Mouse (Mus musculus) skeletal muscle tissue, adult 2 months (tissue): ENCODE results near the gene Ankrd44.

Source experiments
- DNase-seq: peaks from one replicate; pipeline ENCODE4 v3.0.0-alpha.2; 2012; ENCODE audit warnings: low read depth, low spot score

Ankrd44 gene

DNA sequence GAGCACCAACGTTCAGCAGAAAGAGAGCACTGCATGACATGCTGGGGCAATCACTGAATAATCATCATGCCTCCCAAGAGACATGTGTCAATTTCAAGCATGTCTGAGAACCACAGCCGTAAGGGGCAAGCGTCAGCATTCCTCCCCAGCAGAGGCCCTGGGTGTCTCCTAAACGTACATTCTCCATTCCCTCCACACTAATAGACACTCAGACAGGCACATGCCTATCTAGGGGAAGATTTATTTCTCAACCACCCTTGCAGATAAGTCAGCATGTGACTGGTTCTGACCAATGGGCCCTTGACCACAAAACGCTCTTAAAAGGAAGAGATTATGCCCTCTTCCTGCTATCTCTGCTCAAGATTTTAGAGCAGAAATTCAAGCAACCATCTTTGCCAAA, 37.7 kb downstream of the Ankrd44 start:
- DNase-seq = no peak

DNA sequence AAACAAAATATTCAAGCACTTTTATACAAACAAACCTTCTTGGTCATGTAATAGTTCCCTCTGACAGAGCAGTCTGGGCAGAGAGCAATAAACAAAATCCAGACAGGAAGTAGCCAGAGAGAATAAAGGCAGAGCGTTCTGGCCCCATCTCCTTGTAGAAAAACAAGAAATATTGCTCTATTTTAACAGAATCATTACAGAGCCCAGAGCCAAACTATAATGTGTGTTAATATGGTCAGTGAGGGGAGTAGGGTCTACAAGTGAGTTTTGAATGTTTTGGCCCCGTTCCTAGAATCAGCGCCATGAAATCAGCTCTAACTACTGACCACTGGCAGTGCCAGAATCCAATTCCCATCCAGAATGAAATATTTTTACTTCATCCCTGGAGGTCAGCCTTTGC, 38.3 kb downstream of the Ankrd44 start:
- no peak for DNase-seq

DNA sequence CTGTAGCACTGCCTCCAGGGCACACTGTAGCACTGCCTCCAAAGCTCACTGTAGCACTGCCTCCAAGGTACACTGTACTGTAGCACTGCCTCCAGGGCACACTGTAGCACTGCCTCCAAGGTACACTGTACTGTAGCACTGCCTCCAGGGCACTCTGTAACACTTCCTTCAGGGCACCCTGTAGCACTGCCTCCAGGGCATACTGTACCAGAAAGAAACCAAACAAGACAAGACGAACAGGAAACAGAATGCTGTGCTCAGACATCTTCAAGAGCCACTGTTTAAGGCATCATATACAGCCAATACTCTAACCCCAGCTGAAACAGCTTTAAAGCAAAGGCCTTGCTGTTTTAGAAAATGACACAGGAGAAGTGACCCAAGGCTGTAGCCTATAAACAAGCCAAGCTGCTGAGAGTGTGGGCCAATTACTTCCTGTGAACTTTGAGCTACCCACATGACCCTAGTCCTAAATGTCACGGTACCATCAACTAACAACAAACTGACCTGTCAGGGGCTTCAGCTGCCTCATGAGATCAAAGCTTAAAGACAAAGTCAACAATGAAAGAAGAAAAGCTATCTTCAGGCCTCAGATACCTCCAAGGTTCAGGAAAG, 43.2 kb downstream of the Ankrd44 start:
- DNase-seq = no peak

DNA sequence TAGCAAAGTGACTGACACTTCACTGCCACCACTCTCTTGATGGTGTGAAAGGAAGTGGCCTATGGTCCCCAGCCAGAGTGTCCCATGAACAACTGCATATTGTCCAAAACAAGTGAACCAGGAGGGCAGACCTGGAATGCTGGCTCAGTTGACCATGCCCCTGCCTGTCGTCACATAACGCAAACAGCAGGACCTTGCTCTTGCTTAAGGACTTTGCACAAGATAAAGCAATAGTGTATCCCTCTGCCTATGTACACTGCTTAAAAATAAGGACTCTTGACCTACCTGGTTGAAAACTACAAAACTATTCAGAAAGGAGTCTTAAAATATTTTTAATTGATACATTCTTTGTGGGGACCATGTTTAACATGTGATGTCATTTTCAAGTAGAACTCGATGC, 44.7 kb downstream of the Ankrd44 start:
- no peak for DNase-seq

DNA sequence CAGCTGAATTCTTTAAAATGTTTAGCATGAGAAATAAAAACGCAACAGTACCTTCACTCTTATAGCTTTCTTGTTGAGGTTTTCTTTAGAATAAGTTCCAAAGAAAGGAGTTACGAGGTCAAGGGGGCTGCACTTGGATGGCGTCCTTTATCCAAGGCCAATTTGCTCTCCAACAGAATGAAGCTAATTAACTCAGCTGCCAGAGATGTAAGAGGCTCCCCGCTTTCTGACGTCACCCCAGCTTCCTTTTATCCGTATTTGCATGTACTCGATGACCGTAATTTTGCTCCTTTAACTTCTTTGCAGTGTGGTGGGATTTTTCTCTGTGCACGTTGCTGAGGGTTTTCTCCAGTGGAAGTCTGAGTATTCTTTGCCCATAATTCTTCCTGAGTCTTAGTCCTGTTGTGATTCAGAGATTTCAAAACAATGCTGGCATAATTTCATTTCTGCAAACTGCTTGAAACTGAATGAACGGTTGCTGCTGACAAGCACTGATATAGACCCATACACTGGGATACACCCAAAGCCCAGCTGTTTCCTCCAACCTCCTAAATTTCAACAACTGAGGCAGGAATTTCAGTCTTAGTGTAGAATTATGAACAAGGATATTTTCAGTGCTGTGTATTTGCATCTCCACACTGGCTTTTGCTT, 48.6 kb downstream of the Ankrd44 start:
- DNase-seq = no peak

DNA sequence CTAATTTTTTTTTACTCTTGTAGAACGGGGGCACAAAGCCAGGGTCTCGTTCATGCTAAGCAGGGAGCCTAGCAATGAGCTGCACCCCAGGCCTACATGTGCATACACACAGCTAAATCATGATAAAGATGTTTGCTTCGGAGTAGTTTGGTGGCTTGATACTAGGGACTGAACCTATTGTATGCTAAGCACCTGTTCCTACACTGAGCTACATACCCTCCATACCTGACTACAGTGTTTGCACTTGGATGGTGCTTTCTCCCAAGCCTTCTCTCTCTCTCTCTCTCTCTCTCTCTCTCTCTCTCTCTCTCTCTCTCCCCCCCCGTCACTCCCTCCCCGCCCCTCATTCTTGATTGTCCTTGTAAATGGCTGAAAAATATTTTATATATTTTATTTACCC, 49.2 kb downstream of the Ankrd44 start:
- no peak for DNase-seq

DNA sequence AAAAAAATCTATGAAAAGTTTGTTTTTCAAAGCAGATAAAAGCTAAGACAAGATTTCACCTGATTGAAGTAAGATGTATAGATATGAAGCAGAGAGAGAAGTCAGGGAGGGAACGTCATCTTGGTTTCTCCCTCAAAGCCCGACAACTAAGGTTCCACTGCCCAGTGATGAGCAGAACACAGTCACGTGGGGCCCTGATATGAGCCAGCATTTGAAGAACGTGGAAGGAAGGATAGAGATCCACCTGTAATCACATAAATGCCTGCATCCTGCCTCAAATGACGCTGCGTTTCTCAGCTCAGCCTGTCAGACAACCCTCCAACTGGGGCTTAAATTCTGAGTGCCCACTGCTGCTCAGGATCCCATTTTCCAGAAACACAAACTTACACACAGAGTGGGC, 52.1 kb downstream of the Ankrd44 start:
- no peak for DNase-seq

DNA sequence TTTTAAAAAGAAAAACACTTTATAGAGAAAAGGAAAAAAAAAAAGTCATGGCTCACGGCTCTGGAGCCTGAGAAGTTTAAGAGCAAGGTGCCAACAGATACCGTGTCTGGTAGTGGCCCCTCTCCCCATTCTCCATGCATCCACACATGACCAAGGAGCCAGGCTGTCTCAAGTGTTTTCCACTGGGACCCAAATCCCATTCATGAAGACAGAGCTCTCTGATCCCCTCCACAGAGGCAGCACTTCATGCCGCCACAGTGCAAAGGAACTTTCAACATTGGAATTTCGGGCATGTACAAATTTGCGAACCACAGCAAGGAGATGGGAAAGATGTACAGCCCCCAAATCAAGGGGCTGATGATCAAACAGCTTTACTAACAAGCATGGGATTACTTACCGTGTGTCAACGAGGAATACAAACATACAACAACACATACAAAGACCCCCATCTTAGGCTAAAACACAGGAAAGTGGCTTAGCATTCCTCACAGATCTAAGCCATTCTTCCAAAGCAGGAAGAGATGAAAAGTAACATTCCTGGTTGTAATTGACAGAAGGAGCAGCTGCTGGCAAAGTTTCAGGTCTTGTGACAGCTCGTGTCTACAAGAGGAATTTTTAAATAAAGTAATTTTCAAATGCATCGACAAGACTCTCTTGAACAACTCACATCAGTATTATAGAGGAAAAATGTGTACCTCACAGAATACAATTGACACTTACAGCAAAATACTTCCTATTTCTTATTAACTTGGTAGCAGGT, 53.1 kb downstream of the Ankrd44 start:
- no peak for DNase-seq

DNA sequence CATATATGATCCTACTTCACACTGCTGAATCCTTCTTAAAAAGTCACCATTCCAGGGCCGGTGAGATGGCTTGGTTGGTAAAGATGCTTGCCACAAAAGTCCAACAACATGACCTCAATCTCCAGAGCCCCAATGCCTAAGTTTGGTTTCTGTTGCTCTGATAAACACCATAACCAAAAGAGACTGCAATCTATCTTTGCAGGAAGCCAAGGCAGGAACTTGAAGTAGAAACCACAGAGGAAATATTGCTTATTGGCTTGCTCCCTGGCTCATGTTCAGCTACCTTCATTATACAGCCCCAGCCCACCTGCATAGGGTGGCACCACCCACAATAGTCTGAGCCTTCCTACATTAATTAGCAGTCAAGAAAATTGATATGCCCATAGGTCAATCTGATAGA, 54.9 kb downstream of the Ankrd44 start:
- no peak for DNase-seq

DNA sequence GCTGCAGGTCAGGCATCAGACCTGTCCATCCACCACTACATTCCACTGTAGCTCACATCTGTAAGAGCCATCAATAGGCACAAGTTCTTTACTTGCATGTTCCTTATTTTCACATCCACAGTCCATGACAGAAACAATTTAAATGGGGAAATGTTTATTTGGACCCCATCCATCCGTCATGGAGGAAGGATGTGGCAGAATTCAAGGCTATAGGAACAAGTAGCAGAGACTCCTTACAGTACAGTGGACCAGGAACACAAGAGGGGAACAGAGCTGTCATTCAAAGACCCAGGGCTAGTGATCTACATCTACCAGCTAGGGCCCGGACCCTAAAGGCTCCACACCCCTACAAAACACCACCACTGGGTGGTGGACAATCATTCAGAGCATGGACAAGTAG, 55.6 kb downstream of the Ankrd44 start:
- no peak for DNase-seq

DNA sequence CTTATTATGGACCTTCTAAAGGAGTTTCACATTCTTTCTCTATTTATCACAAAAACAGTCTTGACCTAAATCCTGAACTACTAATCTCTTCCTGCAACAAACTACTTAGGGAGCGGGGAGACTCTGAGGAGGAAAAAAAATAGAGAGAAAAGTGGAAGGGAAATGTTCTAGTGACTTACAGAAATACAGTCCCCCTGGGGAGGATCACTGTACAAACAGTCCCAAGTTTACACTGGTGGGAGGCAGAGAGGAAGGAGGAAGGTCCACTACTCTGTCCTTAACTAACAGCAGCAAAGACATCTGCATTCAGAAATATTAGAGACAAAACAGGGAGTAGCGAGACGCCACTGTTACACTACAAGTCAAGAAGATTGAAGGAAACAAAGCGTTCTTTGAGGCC, 59.0 kb downstream of the Ankrd44 start:
- DNase-seq = no peak

DNA sequence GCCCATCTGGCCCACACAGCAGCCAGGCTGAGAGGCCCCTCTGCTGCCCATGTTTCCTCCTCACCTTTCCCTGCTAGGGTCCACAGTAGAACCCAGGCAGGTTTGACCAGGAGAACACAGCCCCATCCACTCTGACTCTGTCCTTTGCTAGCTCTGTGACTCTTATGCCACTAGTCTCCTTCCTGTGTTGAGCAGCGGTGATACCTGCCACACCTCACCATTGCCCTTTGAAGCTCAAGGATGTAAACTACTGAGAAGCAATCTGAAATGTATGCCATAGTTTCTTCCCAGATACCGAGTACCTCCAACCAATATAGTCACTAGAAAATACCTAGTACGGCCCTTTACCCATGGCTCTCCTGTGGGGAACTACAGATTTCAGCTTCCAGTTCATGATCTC, 60.1 kb downstream of the Ankrd44 start:
- no peak for DNase-seq

DNA sequence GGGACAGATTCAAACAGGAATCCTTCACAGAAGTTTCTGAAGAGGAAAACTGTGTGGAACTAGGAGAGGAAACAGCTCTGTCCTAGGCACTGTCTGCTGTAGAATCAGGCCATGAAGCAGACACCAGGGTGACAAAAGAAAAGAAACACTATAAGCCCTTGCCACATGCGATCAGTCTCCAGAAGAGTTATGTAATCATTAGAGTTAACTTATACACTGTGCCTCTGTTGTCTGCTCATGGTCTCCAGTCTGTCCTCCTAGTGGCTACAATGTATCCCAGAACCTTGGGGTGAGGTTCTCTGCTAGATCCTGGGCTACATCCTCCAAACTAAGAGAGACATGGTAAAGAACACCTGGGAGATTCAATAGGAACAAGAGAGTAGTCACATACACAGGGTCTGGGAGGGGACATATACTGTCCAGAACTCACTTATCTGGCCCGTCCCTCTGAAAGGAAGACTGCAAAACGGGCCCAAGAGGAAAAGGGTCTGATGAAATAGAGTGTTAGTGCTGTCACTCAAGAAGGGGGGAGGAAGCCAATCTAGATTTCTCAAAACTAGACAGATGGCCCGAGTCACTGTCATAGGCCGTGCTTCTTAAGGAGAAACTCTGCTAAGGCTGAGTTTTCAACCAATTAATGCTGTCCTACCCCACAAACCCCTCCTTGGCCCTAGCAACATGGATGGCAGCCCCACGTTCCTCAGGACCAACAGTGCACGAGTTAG, 61.1 kb downstream of the Ankrd44 start:
- no peak for DNase-seq

DNA sequence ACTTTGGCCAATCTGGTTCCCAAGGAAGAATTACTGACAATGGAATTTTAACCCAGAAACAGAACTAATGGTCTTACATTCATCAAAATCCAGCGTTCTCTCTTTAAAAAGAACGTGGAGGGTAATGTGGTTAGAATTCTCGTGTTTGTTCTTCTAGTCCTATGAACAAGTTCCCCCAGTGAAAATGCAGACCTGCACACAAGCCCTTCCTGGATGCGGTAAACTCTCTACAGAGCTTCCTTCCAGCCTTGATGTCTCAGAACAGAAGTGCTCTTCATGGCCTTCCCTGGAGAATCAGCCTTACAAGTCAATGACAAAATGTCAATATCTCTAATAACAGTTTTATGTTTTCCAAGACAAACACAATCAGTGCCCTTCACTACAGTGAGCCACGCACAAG, 65.8 kb downstream of the Ankrd44 start:
- DNase-seq = no peak

DNA sequence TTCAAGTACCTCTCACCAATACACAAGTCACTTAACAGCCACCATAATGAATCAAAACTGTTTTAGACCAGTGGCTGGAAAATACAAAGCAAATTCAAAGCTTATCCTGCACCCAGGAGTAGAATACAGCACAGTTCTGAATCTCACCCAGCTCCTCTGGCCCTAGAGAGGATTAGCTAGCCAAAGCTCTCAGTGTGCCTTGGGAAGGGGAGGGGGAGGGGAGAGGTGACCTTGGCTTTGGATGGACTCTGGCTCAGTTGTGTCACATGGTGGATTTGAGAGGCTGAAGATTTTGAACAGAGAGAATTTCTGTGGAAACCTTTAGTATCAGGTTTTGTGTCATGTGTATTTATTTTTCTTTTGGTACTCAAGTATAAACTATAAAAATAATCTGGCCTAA, 66.3 kb downstream of the Ankrd44 start:
- DNase-seq = no peak

DNA sequence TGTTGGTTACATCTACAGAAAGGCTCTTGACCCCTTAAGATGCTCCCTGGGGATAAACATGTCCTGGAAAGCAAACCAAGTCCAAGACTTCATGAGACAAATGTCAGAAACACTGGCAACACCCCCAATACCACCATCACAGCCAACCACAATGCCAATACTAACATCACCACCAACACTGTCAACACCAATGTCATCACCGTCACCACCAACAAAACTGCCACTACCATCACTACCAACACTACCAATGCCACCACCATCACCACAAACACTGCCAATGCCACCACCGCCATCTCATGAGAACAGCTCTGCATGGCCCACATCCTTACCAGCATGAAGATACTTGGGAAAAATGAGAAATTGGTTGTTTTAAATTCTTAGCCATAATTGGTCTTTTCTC, 67.3 kb downstream of the Ankrd44 start:
- no peak for DNase-seq

DNA sequence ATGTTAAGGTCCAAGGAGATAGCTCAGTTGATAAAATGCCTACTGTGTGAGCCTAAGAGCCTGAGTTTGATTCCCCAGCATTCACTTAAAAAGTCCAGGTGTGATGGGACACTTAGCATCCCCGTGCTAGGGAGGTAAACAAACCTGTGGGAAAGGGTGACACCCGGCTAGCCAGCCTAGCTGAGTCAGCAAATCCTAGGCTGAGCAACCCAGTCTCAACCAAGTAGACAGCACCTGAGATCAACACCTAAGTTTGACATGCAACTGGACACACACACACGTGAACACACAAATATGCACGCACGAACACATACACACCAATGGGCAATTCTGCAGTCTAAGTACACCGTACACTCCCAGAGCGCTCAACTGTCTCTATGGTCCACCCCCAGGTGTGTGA, 69.7 kb downstream of the Ankrd44 start:
- DNase-seq = no peak

DNA sequence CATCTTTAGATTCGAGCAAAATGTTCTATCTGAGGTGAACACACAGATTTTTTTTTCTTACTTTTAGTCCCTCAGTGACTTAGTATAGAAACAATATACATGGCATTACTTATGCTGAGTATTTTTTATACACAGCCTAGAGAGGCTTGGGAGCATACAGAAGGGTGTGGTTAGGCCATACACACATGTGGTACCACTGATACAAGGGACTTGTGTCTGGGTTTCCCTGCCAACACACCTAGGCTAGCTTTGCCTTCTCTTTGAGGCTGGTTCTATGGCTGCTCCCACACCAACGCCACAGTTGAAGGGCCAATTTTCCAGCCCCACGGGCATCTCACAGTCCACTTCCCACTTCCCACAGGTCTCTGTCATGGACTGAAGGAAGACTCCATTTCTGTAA, 70.2 kb downstream of the Ankrd44 start:
- no peak for DNase-seq

DNA sequence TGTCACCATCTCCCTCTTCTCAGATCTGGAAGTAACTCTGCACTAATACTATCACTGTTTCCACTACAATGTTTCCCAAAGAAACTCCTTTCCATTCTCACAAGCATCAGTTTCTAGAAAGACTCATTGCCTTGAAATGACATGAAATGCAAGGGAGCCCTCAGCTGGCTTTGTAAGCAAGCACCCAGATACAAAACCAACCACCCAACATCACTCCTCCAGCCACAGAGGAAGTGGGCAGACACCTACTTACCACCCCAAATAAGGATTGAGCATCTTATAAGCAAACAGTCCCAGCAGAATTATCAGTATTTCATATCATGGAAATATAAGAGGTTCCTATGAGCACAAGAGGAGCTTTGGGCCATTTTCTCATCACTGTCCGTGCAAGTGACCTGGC, 71.8 kb downstream of the Ankrd44 start:
- DNase-seq = no peak

DNA sequence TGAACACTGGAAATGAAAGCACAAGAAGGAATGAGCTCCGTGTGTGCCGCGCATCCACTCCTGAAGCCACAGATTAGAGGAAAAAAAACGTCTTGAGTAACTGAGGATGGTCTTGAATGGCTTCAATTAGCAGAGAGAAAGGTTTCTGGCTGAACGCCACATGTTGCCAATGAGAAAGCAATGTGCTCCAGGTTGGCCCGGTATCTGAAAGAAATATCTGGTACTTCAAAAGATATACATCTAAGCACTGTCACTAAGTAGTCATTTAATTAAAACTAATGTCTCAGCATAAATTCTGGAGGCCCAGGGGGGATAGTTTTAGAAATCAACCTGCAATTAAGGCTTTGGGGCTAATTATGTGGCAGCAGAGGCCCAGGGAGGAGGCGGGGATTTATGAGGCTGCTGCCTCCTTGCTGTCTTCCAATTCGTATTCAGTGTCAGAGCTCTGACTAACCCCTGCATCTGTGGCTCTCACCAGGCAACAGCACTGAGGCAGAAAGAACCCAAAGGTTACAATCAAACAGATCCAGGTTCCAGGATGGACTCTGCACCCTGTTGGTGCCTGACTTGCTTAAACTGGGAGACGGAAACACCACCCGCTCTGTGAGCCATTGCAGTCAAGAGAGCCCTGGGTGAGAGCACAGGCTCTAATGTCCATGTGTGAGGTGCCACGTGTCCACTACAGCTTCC, 72.7 kb downstream of the Ankrd44 start:
- no peak for DNase-seq

DNA sequence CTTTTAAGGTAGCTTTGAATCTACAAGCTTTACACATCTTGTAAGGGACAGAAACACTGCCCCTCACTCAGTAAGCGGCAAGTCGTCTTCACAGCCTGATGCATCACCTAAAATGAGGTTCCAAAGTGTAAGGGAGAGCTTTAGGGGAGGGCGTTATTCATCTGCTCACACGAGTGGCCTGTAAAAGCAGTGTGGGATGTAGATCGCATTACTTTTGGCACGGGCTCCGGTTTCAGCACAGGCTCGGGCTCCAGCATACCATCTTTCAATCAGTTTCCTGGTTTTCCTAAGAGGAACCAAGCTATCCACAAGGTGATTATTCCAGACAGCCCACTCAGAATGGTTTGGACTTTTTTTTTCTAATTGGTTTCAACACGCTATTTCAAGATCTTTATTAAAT, 74.6 kb downstream of the Ankrd44 start:
- DNase-seq = no peak

DNA sequence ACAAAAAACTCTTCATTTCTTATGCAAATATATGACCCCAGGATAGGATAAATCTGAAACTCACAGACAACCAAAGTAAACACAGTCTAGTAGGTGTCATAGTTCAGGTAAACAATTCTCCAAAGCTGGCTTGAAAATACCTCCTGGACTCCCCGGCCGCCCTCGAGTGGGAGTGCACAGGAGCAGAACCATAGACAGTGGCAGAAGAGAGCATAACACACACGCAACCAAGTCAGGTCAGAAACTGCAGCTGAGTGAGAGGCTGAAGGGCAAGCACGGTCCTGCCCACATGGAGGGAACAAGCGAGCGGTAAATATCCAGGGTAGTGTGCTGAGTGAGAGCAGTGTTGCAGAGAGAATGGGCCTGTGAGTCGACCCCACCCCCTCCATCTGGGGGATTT, 76.1 kb downstream of the Ankrd44 start:
- DNase-seq = no peak
